Mouse (Mus musculus): ENCODE measurements around the gene Utp18. TPM values are rescaled to one million over a fixed set of nuclear protein-coding genes. Genes with fewer than 3 reads are reported as not detected.

Gene Utp18
- polyA plus RNA-seq, 1 experiment from 2014 or later = 31.6 TPM

GRCm38 (mm10) chr11:93862638-93863037, 22.9 kb downstream of the Utp18 start:
- no peaks in the 10 kb centered on the region for H3K9me3 ChIP-seq
- no peaks in the 10 kb centered on the region for H3K4me1 ChIP-seq (replicated peaks)
- no peak for ATAC-seq (ENCODE audit: low read depth)
- no peak overlapping the region for H3K4me2 ChIP-seq
- no peak overlapping the region for H3K9ac ChIP-seq
- peaks cover 56% of the 10 kb centered on the region for H3K36me3 ChIP-seq
- 90% methylated on average over 1 of the region's 1 CpGs for WGBS
- no peak overlapping the region for H3K27ac ChIP-seq (replicated peaks)
- H3K27me3 ChIP-seq = no peaks in the 10 kb centered on the region
- H3K4me3 ChIP-seq = no peak overlapping the region

- ATAC-seq (ENCODE audit: low read depth) = no peak
- WGBS = 86% methylated on average over 4 of the region's 4 CpGs
- Histone ChIP-seq H3K27ac (replicated peaks) (no peak overlapping the region), H3K36me3 (peaks cover 51% of the 10 kb centered on the region), H3K4me3 (no peak overlapping the region), H3K4me2 (no peak overlapping the region), H3K4me1 (replicated peaks) (no peaks in the 10 kb centered on the region), H3K9me3 (no peaks in the 10 kb centered on the region), H3K9ac (no peak overlapping the region), H3K27me3 (no peaks in the 10 kb centered on the region)
These were observed 23.4 kb downstream of the Utp18 start for GRCm38 (mm10) chr11:93862045-93862623.

DNA sequence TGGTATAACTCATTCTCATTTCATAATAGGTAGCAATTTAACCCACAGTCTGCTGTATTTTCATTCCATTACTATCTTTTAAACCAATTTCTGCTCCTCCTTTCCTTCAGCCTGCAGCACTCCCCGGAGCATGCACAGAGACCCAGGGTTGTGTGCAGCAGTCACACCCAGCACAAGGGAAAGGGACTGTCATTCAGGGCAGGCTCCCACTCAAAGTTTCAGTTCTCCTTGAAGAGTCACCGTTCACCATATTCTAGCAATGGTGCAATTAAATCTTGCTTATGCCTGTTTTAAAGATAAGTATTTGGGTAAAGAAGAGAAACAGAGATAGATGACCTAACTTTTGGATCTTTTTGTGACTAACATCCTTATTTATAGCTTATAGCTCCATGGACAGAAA, 24.4 kb downstream of the Utp18 start:
- no peaks in the 10 kb centered on the region for H3K27me3 ChIP-seq
- no peak overlapping the region for H3K9ac ChIP-seq
- no peak overlapping the region for H3K4me3 ChIP-seq
- no peak overlapping the region for H3K4me2 ChIP-seq
- WGBS = 95% methylated on average over 2 of the region's 2 CpGs
- no peaks in the 10 kb centered on the region for H3K9me3 ChIP-seq
- no peak for ATAC-seq (ENCODE audit: low read depth)
- no peaks in the 10 kb centered on the region; the same call in 1 of the 2 replicates for H3K4me1 ChIP-seq (replicated peaks)
- H3K36me3 ChIP-seq = peaks cover 41% of the 10 kb centered on the region
- H3K27ac ChIP-seq (replicated peaks) = no peak overlapping the region

DNA sequence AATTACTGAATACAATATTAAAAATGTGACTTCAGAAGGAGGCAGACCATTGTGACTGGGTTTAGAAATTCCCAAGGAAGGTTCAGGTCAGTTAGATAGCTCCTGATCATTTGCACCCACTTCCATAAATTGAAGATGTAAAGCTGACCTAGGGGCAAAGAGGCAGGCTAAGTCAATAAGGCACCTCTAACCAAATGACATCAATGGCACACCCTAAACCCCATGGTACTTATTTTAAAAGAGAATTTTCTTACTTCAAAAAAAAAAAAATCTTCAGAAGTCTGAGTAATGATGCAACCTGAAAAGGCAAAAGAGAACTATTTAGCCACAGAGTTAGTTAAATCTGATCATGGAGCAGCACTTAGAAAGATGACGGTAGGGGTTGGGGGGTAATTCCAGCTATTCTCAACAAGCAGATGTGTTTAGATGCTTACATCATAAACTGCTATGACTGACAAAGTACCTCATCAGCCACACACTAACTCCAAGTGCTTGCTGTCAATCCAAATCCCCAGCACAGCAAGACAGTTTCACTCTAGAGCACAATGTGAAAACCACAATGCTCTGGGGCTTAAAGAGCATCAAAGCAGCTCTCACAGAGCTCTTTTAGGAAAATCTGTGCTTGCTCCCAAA, 24.9 kb downstream of the Utp18 start:
- Histone ChIP-seq H3K27ac (replicated peaks) (no peak overlapping the region), H3K9ac (no peak overlapping the region), H3K4me1 (replicated peaks) (no peaks in the 10 kb centered on the region; the same call in 1 of the 2 replicates), H3K4me2 (no peak overlapping the region), H3K9me3 (no peaks in the 10 kb centered on the region), H3K4me3 (no peak overlapping the region), H3K27me3 (no peaks in the 10 kb centered on the region), H3K36me3 (peaks cover 37% of the 10 kb centered on the region)
- WGBS = 95% methylated on average over 1 of the region's 1 CpGs
- no peak for ATAC-seq (ENCODE audit: low read depth)

GRCm38 (mm10) chr11:93856284-93856955, 29.1 kb downstream of the Utp18 start:
- Histone ChIP-seq H3K4me3 (no peak overlapping the region), H3K4me2 (0 out of 2 replicates have a peak overlapping the region, but pooled peaks have one; percentile 27), H3K27me3 (no peaks in the 10 kb centered on the region), H3K9me3 (no peaks in the 10 kb centered on the region), H3K9ac (no peak overlapping the region), H3K27ac (replicated peaks) (no peak overlapping the region), H3K4me1 (replicated peaks) (no peaks in the 10 kb centered on the region; the same call in 1 of the 2 replicates), H3K36me3 (peaks cover 11% of the 10 kb centered on the region)
- ATAC-seq (ENCODE audit: low read depth) = no peak
- 6% methylated on average over 6 of the region's 6 CpGs for WGBS

DNA sequence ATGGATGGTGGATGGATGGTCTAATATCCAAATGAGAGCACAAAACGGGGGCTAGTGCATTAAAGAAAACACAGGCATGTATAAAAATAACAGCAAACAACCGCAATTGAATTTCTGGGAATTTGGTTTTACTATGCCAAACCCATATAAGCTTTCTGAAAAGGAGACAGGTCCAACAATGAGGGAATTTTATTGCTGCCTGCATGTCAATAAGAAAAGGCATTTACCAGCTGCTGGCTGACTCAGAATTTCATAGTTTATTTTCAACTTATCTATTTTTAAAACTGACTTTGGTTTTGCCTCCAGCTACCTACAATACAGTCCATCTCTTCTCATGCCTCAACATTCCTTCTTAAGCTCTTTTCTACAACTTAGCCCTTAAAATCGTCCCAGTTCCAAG, 33.0 kb downstream of the Utp18 start:
- Histone ChIP-seq H3K27me3 (no peaks in the 10 kb centered on the region), H3K4me3 (no peak overlapping the region), H3K4me2 (no peak overlapping the region), H3K9me3 (no peaks in the 10 kb centered on the region), H3K27ac (replicated peaks) (no peak overlapping the region), H3K36me3 (no peaks in the 10 kb centered on the region), H3K9ac (no peak overlapping the region), H3K4me1 (replicated peaks) (no peaks in the 10 kb centered on the region; the same call in 1 of the 2 replicates)
- 88% methylated on average over 3 of the region's 3 CpGs for WGBS
- no peak for ATAC-seq (ENCODE audit: low read depth)

GRCm38 (mm10) chr11:93847342-93847741, 38.2 kb downstream of the Utp18 start:
- no peak for ATAC-seq (ENCODE audit: low read depth)
- no peak overlapping the region for H3K4me2 ChIP-seq
- no peak overlapping the region for H3K4me3 ChIP-seq
- no peaks in the 10 kb centered on the region for H3K27me3 ChIP-seq
- H3K4me1 ChIP-seq (replicated peaks) = no peaks in the 10 kb centered on the region
- no peak overlapping the region for H3K27ac ChIP-seq (replicated peaks)
- no peaks in the 10 kb centered on the region for H3K36me3 ChIP-seq
- no peaks in the 10 kb centered on the region for H3K9me3 ChIP-seq
- 10% methylated on average over 2 of the region's 2 CpGs for WGBS
- no peak overlapping the region for H3K9ac ChIP-seq

DNA sequence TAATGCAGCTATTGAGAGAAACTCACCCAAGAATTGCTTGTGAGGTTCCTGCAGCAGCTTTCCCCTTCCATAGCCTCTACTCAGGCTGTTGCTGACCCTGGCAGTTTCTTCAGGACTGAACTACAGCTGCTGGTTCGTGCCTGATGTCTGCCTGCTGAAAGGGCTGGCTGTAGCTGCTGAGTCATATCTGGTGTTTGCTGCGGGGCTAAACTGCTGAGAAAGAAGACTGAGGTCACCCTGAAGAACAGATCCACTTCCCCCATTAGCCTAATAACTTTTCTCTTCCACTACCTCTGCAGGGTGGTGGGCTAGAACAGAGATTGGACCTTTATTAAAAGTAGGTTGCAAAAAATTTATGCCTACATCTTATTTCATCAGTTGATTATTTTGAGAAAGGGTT, 49.8 kb downstream of the Utp18 start:
- Histone ChIP-seq H3K4me1 (replicated peaks) (no peaks in the 10 kb centered on the region), H3K9ac (no peak overlapping the region), H3K4me3 (no peak overlapping the region), H3K27ac (replicated peaks) (no peak overlapping the region), H3K36me3 (no peaks in the 10 kb centered on the region), H3K9me3 (no peaks in the 10 kb centered on the region), H3K4me2 (no peak overlapping the region), H3K27me3 (no peaks in the 10 kb centered on the region)
- 57% methylated on average over 2 of the region's 2 CpGs for WGBS
- ATAC-seq (ENCODE audit: low read depth) = no peak

DNA sequence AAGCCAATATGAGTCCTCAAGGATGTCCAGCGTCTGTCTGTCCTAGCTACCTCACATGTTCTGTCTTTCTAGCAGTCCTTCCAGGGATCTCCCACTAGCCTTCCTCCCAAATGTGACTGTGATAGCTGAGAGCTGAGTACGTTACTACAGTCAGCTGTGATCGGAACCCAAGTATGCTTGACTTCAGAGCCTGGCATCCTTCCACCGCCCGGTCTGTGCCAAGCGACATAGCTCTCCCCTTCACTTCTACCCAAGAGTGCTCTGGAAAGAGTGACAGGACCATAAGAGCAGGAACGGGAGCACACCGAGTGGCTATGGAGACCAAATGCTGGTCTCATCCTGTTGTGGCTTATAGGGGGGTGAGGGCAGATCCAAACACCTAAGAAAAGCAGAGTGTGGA, 55.6 kb downstream of the Utp18 start:
- peak overlapping the region; percentile 86 for H3K27ac ChIP-seq (replicated peaks)
- peak; percentile 81 for ATAC-seq (ENCODE audit: low read depth)
- H3K27me3 ChIP-seq = no peaks in the 10 kb centered on the region
- 76% methylated on average over 8 of the region's 8 CpGs for whole genome bisulfite sequencing
- H3K4me1 ChIP-seq (replicated peaks) = peaks cover 23% of the 10 kb centered on the region
- H3K9ac ChIP-seq = no peak overlapping the region
- no peaks in the 10 kb centered on the region for H3K36me3 ChIP-seq
- H3K4me3 ChIP-seq = no peak overlapping the region
- no peaks in the 10 kb centered on the region; the same call in 1 of the 2 replicates for H3K9me3 ChIP-seq
- peak overlapping the region; percentile 25 for H3K4me2 ChIP-seq

- H3K27ac ChIP-seq (replicated peaks) = peak overlapping the region; percentile 86
- WGBS = 38% methylated on average over 6 of the region's 6 CpGs
- peaks cover 23% of the 10 kb centered on the region for H3K4me1 ChIP-seq (replicated peaks)
- H3K4me2 ChIP-seq = peak overlapping the region; percentile 25
- no peaks in the 10 kb centered on the region for H3K27me3 ChIP-seq
- H3K9ac ChIP-seq = no peak overlapping the region
- ATAC-seq (ENCODE audit: low read depth) = peak; percentile 96
- no peak overlapping the region for H3K4me3 ChIP-seq
- no peaks in the 10 kb centered on the region for H3K36me3 ChIP-seq
- H3K9me3 ChIP-seq = no peaks in the 10 kb centered on the region; the same call in 1 of the 2 replicates
These were observed 56.3 kb downstream of the Utp18 start for GRCm38 (mm10) chr11:93829327-93829679.

GRCm38 (mm10) chr11:93828619-93829326, 56.8 kb downstream of the Utp18 start:
- Histone ChIP-seq H3K27me3 (no peaks in the 10 kb centered on the region), H3K27ac (replicated peaks) (peak overlapping the region; percentile 86), H3K4me3 (no peak overlapping the region), H3K4me1 (replicated peaks) (peaks cover 23% of the 10 kb centered on the region), H3K9ac (no peak overlapping the region), H3K36me3 (no peaks in the 10 kb centered on the region), H3K9me3 (no peaks in the 10 kb centered on the region; the same call in 1 of the 2 replicates), H3K4me2 (peak overlapping the region; percentile 25)
- 43% methylated on average over 14 of the region's 14 CpGs for WGBS
- peak; percentile 61 for ATAC-seq (ENCODE audit: low read depth)

DNA sequence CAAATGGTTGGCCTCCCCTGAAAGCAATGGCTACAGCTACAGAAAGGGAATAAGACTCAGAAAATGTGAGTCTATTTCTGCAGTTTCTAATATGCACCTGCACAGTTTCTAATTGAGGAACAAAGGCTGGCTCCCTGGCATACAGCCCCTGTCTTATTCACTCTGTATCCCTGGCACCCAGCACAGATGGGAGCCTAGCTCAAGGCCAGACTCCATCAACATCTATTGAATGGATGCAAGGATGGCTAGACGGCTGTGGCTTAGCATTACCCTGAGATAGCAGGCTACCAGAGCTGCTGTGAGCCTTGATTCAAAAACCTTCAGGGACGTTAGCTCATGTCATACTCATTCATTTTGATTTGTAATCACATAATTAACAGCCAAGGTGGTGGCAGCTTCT, 63.3 kb downstream of the Utp18 start:
- Histone ChIP-seq H3K9ac (no peak overlapping the region), H3K4me3 (no peak overlapping the region), H3K4me1 (replicated peaks) (peaks cover 25% of the 10 kb centered on the region), H3K27me3 (no peaks in the 10 kb centered on the region), H3K9me3 (no peaks in the 10 kb centered on the region; the same call in 1 of the 2 replicates), H3K27ac (replicated peaks) (no peak overlapping the region), H3K4me2 (no peak overlapping the region), H3K36me3 (no peaks in the 10 kb centered on the region)
- ATAC-seq (ENCODE audit: low read depth) = no peak
- WGBS = 42% methylated on average over 2 of the region's 2 CpGs
